Mouse (Mus musculus) forebrain, embryonic 12.5 days (tissue): ENCODE measurements at regions not wholly inside any gene's neighbourhood (a gene's known extent, or its start where the extent isn't known, plus 50 kb on each side); places are given as distances from the start of the nearest gene placed in this dataset.

ENCODE experiments used
- ATAC-seq: fragments of 200-750 bp; cut with Nextera tagmentation; 2 replicates; pipeline ENCODE4 v1.8.0; 2017; ENCODE audit warnings: moderate TSS enrichment; ENCODE audit not compliant: low FRiP score
- H3K27ac ChIP-seq: fragments of 300-500 bp; sonication (generic); 2 replicates; pipeline ENCODE4 v1.5.1; 2016; ENCODE audit warnings: mild to moderate bottlenecking
- H3K27me3 ChIP-seq: fragments of 300-500 bp; sonication (generic); 2 replicates; pipeline ENCODE4 v1.6.1; 2016; ENCODE audit warnings: mild to moderate bottlenecking
- H3K36me3 ChIP-seq: fragments of 300-500 bp; sonication (generic); replicated peaks from 2 replicates; pipeline ENCODE4 v1.6.1; 2016; ENCODE audit warnings: mild to moderate bottlenecking
- H3K4me1 ChIP-seq: fragments of 300-500 bp; sonication (generic); 2 replicates; pipeline ENCODE4 v1.6.1; 2016
- H3K4me2 ChIP-seq: fragments of 300-500 bp; sonication (generic); 2 replicates; pipeline ENCODE4 v1.6.1; 2016; ENCODE audit warnings: mild to moderate bottlenecking, moderate library complexity
- H3K4me3 ChIP-seq: fragments of 300-500 bp; sonication (generic); replicated peaks from 2 replicates; pipeline ENCODE4 v1.5.1; 2016; ENCODE audit warnings: mild to moderate bottlenecking
- H3K9ac ChIP-seq: fragments of 300-500 bp; sonication (generic); 2 replicates; pipeline ENCODE4 v1.6.1; 2016; ENCODE audit warnings: mild to moderate bottlenecking
- H3K9me3 ChIP-seq: fragments of 300-500 bp; sonication (generic); 2 replicates; pipeline ENCODE4 v1.6.1; 2016
- WGBS: fragments of 180-500 bp; shearing (Covaris S2); methylation state at CpG from one replicate; pipeline ENCODE4 v1.1.7; 2016; 5-methylcytosine and 5-hydroxymethylcytosine counted together

- Histone ChIP-seq H3K9me3 (no peaks in the 10 kb centered on the region), H3K36me3 (no peaks in the 10 kb centered on the region), H3K9ac (no peak overlapping the region), H3K4me3 (no peak overlapping the region), H3K4me2 (no peak overlapping the region), H3K27me3 (no peaks in the 10 kb centered on the region), H3K4me1 (peaks cover 2% of the 10 kb centered on the region; the same call in 1 of the 2 replicates), H3K27ac (no peak overlapping the region)
- 83% methylated on average over 12 of the region's 12 CpGs for WGBS
- no peak for ATAC-seq
These were observed 121.7 kb upstream of the Cmc1 start for GRCm38 (mm10) chr9:118271681-118272080.

- Histone ChIP-seq H3K4me2 (no peak overlapping the region), H3K27ac (no peak overlapping the region), H3K9ac (no peak overlapping the region), H3K4me3 (no peak overlapping the region), H3K27me3 (no peaks in the 10 kb centered on the region), H3K4me1 (no peaks in the 10 kb centered on the region), H3K36me3 (no peaks in the 10 kb centered on the region), H3K9me3 (no peaks in the 10 kb centered on the region)
- 84% methylated on average over 11 of the region's 11 CpGs for WGBS
- ATAC-seq = no peak
These were observed 122.9 kb upstream of the Cmc1 start for GRCm38 (mm10) chr9:118272713-118273407.

GRCm38 (mm10) chr9:118285481-118285880, 135.5 kb upstream of the Cmc1 start:
- H3K4me3 ChIP-seq = no peak overlapping the region
- no peak for ATAC-seq
- H3K27me3 ChIP-seq = no peaks in the 10 kb centered on the region
- WGBS = 81% methylated on average over 3 of the region's 3 CpGs
- H3K27ac ChIP-seq = no peak overlapping the region
- H3K4me2 ChIP-seq = no peak overlapping the region
- H3K9me3 ChIP-seq = no peaks in the 10 kb centered on the region
- H3K36me3 ChIP-seq = no peaks in the 10 kb centered on the region
- no peak overlapping the region for H3K9ac ChIP-seq
- 0 out of 2 replicates have a peak, but pooled peaks cover 2% of the 10 kb centered on the region for H3K4me1 ChIP-seq

GRCm38 (mm10) chr9:118287606-118288005, 137.6 kb upstream of the Cmc1 start:
- no peak for ATAC-seq
- WGBS = 89% methylated on average over 9 of the region's 9 CpGs
- 0 out of 2 replicates have a peak, but pooled peaks cover 2% of the 10 kb centered on the region for H3K4me1 ChIP-seq
- H3K4me2 ChIP-seq = no peak overlapping the region
- H3K27ac ChIP-seq = no peak overlapping the region
- no peak overlapping the region for H3K9ac ChIP-seq
- no peaks in the 10 kb centered on the region for H3K36me3 ChIP-seq
- H3K27me3 ChIP-seq = no peaks in the 10 kb centered on the region
- no peaks in the 10 kb centered on the region for H3K9me3 ChIP-seq
- H3K4me3 ChIP-seq = no peak overlapping the region

- Histone ChIP-seq H3K9me3 (no peaks in the 10 kb centered on the region), H3K9ac (no peak overlapping the region), H3K4me2 (no peak overlapping the region), H3K27ac (no peak overlapping the region), H3K27me3 (no peaks in the 10 kb centered on the region), H3K4me3 (no peak overlapping the region), H3K4me1 (no peaks in the 10 kb centered on the region), H3K36me3 (no peaks in the 10 kb centered on the region)
- 84% methylated on average over 10 of the region's 10 CpGs for WGBS
- ATAC-seq = no peak
These were observed 142.9 kb upstream of the Cmc1 start for GRCm38 (mm10) chr9:118292836-118293235.

- no peak for ATAC-seq
These were observed 144.0 kb upstream of the Cmc1 start for GRCm38 (mm10) chr9:118294011-118294410.

GRCm38 (mm10) chr9:118302785-118303384, 152.9 kb upstream of the Cmc1 start:
- 68% methylated on average over 11 of the region's 11 CpGs for WGBS
- Histone ChIP-seq H3K27me3 (no peaks in the 10 kb centered on the region), H3K9ac (no peak overlapping the region), H3K4me1 (no peaks in the 10 kb centered on the region), H3K36me3 (no peaks in the 10 kb centered on the region), H3K4me2 (no peak overlapping the region), H3K4me3 (no peak overlapping the region), H3K9me3 (no peaks in the 10 kb centered on the region), H3K27ac (no peak overlapping the region)
- no peak for ATAC-seq

More at GRCm38 (mm10) chr9:118294011-118294410, 144.0 kb upstream of the Cmc1 start:
- no peak overlapping the region for H3K9ac ChIP-seq
- no peak overlapping the region for H3K4me2 ChIP-seq
- 77% methylated on average over 8 of the region's 8 CpGs for WGBS
- no peaks in the 10 kb centered on the region for H3K27me3 ChIP-seq
- H3K36me3 ChIP-seq = no peaks in the 10 kb centered on the region
- H3K4me3 ChIP-seq = no peak overlapping the region
- H3K4me1 ChIP-seq = no peaks in the 10 kb centered on the region
- no peak overlapping the region for H3K27ac ChIP-seq
- H3K9me3 ChIP-seq = no peaks in the 10 kb centered on the region

GRCm38 (mm10) chr9:118318357-118319140, 159.5 kb upstream of the Eomes start:
- H3K4me3 ChIP-seq = no peak overlapping the region
- ATAC-seq = peak; percentile 96
- peaks cover 23% of the 10 kb centered on the region for H3K4me1 ChIP-seq
- no peaks in the 10 kb centered on the region for H3K36me3 ChIP-seq
- no peaks in the 10 kb centered on the region for H3K9me3 ChIP-seq
- H3K9ac ChIP-seq = no peak overlapping the region
- WGBS = 24% methylated on average over 18 of the region's 18 CpGs
- peak overlapping the region; percentile 4 for H3K4me2 ChIP-seq
- H3K27me3 ChIP-seq = peaks cover 57% of the 10 kb centered on the region
- H3K27ac ChIP-seq = peak overlapping the region; percentile 78

GRCm38 (mm10) chr9:118323796-118324195, 154.2 kb upstream of the Eomes start:
- no peaks in the 10 kb centered on the region for H3K36me3 ChIP-seq
- no peaks in the 10 kb centered on the region for H3K9me3 ChIP-seq
- no peak overlapping the region for H3K4me2 ChIP-seq
- H3K4me3 ChIP-seq = no peak overlapping the region
- 39% methylated on average over 12 of the region's 12 CpGs for WGBS
- H3K27ac ChIP-seq = no peak overlapping the region
- peaks cover 26% of the 10 kb centered on the region for H3K27me3 ChIP-seq
- no peak overlapping the region for H3K9ac ChIP-seq
- no peak for ATAC-seq
- H3K4me1 ChIP-seq = peaks cover 21% of the 10 kb centered on the region

- Histone ChIP-seq H3K27ac (peak overlapping the region; percentile 61; the same call in 1 of the 2 replicates), H3K9me3 (no peaks in the 10 kb centered on the region), H3K9ac (no peak overlapping the region), H3K27me3 (peaks cover 13% of the 10 kb centered on the region), H3K4me1 (peaks cover 14% of the 10 kb centered on the region), H3K4me3 (no peak overlapping the region), H3K4me2 (no peak overlapping the region), H3K36me3 (no peaks in the 10 kb centered on the region)
- ATAC-seq = no peak
- WGBS = 45% methylated on average over 9 of the region's 9 CpGs
These were observed 151.4 kb upstream of the Eomes start for GRCm38 (mm10) chr9:118326656-118327055.

- peaks cover 14% of the 10 kb centered on the region for H3K4me1 ChIP-seq
- 72% methylated on average over 6 of the region's 6 CpGs for WGBS
- H3K27me3 ChIP-seq = peaks cover 6% of the 10 kb centered on the region; the same call in 1 of the 2 replicates
- H3K36me3 ChIP-seq = no peaks in the 10 kb centered on the region
- no peaks in the 10 kb centered on the region for H3K9me3 ChIP-seq
- no peak overlapping the region for H3K9ac ChIP-seq
- H3K27ac ChIP-seq = peak overlapping the region; percentile 61; the same call in 1 of the 2 replicates
- ATAC-seq = peak; percentile 46; the same call in 1 of the 2 replicates
- H3K4me2 ChIP-seq = no peak overlapping the region
- no peak overlapping the region for H3K4me3 ChIP-seq
These were observed 150.1 kb upstream of the Eomes start for GRCm38 (mm10) chr9:118327904-118328303.

GRCm38 (mm10) chr9:118341401-118341800, 136.6 kb upstream of the Eomes start:
- H3K9me3 ChIP-seq = no peaks in the 10 kb centered on the region
- 49% methylated on average over 12 of the region's 12 CpGs for WGBS
- H3K9ac ChIP-seq = peak overlapping the region; percentile 33; the same call in 1 of the 2 replicates
- peaks cover 14% of the 10 kb centered on the region for H3K27me3 ChIP-seq
- H3K4me2 ChIP-seq = peak overlapping the region; percentile 50
- peak; percentile 49; the same call in 1 of the 2 replicates for ATAC-seq
- peak overlapping the region; percentile 30 for H3K4me3 ChIP-seq
- no peaks in the 10 kb centered on the region for H3K36me3 ChIP-seq
- H3K4me1 ChIP-seq = no peaks in the 10 kb centered on the region
- H3K27ac ChIP-seq = no peak overlapping the region
